8 mouse cellular contexts compared by ENCODE assay signal in genomic region chr7:81167124-81167523, GRCm38 (mm10). TPM values are rescaled to one million over a fixed set of nuclear protein-coding genes. Genes with fewer than 3 reads are reported as not detected.
DNase-seq lines count a peak whose midpoint lies in the region; ATAC-seq lines count a peak whose summit lies in the region.

No protein-coding gene starts in this region.

- ATAC-seq in hindbrain, embryonic 11.5 days (ENCODE audit: low FRiP score): no peak

- no peaks in the 10 kb centered on the region for H3K4me1 ChIP-seq in hindbrain, embryonic 11.5 days (replicated peaks; ENCODE audit: control insufficient read depth, insufficient read depth, low read length)

- WGBS in hindbrain, embryonic 11.5 days: 51% methylated on average over 3 of the region's 3 CpGs

- H3K9ac ChIP-seq in hindbrain, embryonic 11.5 days (ENCODE audit: low read depth, low read length): no peak overlapping the region

- DNase-seq in cerebellum, adult 18-20 months: peak; percentile 10 to 14
- DNase-seq in cerebellum, adult 11 months: no peak
- peak; percentile 9 to 49 for DNase-seq in right cerebral cortex, adult 2 months (ENCODE audit: low spot score in 2 of 2)
- DNase-seq in right cerebral cortex, postnatal 14 days: no peak
- DNase-seq in embryo, embryonic 10 days (ENCODE audit: low spot score): peak; percentile 77
- DNase-seq in hindbrain, embryonic 11.5 days (ENCODE audit: low spot score): peak; percentile 62
- peak; percentile 65 for DNase-seq in lung, postnatal 36 days
- no peak for DNase-seq in urinary bladder, adult 18-20 months (ENCODE audit: low spot score in 2 of 2)

- no peak overlapping the region for H3K4me3 ChIP-seq in hindbrain, embryonic 11.5 days (ENCODE audit: low read depth, low read length)

- H3K27ac ChIP-seq in hindbrain, embryonic 11.5 days (ENCODE audit: low read depth, low read length): no peak overlapping the region

- H3K27me3 ChIP-seq in hindbrain, embryonic 11.5 days (ENCODE audit: control insufficient read depth, insufficient read depth, low read length): no peaks in the 10 kb centered on the region

- no peaks in the 10 kb centered on the region for H3K9me3 ChIP-seq in hindbrain, embryonic 11.5 days (ENCODE audit: control insufficient read depth, low read length)

- no peaks in the 10 kb centered on the region for H3K36me3 ChIP-seq in hindbrain, embryonic 11.5 days (ENCODE audit: control insufficient read depth, insufficient read depth, low read length)

- no peak overlapping the region for H3K4me2 ChIP-seq in hindbrain, embryonic 11.5 days (replicated peaks; ENCODE audit: low read depth, low read length)

RNA-seq across cellular contexts. Expression of gene Pde8a, which starts 46.3 kb away (rescaled TPM):
- polyA plus RNA-seq in hindbrain, embryonic 11.5 days (2014; fragmentation: Nextera tagmentation; extraction: Ambion mirVana): 2.5 and 3.3 TPM in 2 replicates

RNA-seq across cellular contexts. Expression of gene Slc28a1, which starts 52.5 kb away (rescaled TPM):
- polyA plus RNA-seq in hindbrain, embryonic 11.5 days (2014; fragmentation: Nextera tagmentation; extraction: Ambion mirVana): 0.06 TPM in 1 of 2 replicates, not detected in the other

Comparison
In these comparisons a context has a peak if more than half of its experiments do, and no peak if none do; other contexts are left out.
1. DNase-seq: peak in cerebellum, adult 18-20 months (2 of 2), right cerebral cortex, adult 2 months (2 of 2), embryo, embryonic 10 days (single experiment), hindbrain, embryonic 11.5 days (single experiment) and lung, postnatal 36 days (single experiment); none in cerebellum, adult 11 months (single experiment), right cerebral cortex, postnatal 14 days (single experiment) and urinary bladder, adult 18-20 months (0 of 2).